Mouse (Mus musculus) heart, postnatal 0 days (tissue): ENCODE results near the gene Gm21258. TPM values are rescaled to one million over a fixed set of nuclear protein-coding genes. Genes with fewer than 3 reads are reported as not detected.
"Not testable (repeated sequence)": the region's sequence is repeated elsewhere in the genome, so short reads cannot be mapped to it uniquely, and the experiment has no call there.

Experiments used
- ATAC-seq: fragments of 200-750 bp; cut with Nextera tagmentation; 2 replicates; pipeline ENCODE4 v1.8.0; 2017; ENCODE audit warnings: low read depth, moderate number of reproducible peaks, moderate library complexity; ENCODE audit not compliant: insufficient read depth
- DNase-seq: peaks from one replicate; pipeline ENCODE4 v3.0.0-alpha.2; 2016; ENCODE audit warnings: low spot score
- H3K27ac ChIP-seq: fragments of 300-500 bp; sonication (generic); 2 replicates; pipeline ENCODE4 v1.5.1; 2014; ENCODE audit warnings: low read depth, mild to moderate bottlenecking
- H3K27me3 ChIP-seq: fragments of 300-500 bp; sonication (generic); 2 replicates; pipeline ENCODE4 v1.6.1; 2014; ENCODE audit warnings: low read length, mixed read lengths; ENCODE audit not compliant: control insufficient read depth, insufficient read depth
- H3K36me3 ChIP-seq: fragments of 300-500 bp; sonication (generic); replicated peaks from 2 replicates; pipeline ENCODE4 v1.6.1; 2014; ENCODE audit warnings: low read length, mixed read lengths; ENCODE audit not compliant: control insufficient read depth, insufficient read depth
- H3K4me1 ChIP-seq: fragments of 300-500 bp; sonication (generic); 2 replicates; pipeline ENCODE4 v1.6.1; 2014; ENCODE audit warnings: antibody characterized with exemption; ENCODE audit not compliant: control insufficient read depth, insufficient read depth
- H3K4me2 ChIP-seq: fragments of 300-500 bp; sonication (generic); 2 replicates; pipeline ENCODE4 v1.6.1; 2014; ENCODE audit warnings: low read depth, mild to moderate bottlenecking, low read length, moderate library complexity
- H3K4me3 ChIP-seq: fragments of 300-500 bp; sonication (generic); 2 replicates; pipeline ENCODE4 v1.5.1; 2014; ENCODE audit warnings: low read depth, low read length
- H3K9ac ChIP-seq: fragments of 300-500 bp; sonication (generic); replicated peaks from 2 replicates; pipeline ENCODE4 v1.6.1; 2014; ENCODE audit warnings: low read depth, low read length, mixed read lengths
- H3K9me3 ChIP-seq: fragments of 300-500 bp; sonication (generic); replicated peaks from 2 replicates; pipeline ENCODE4 v1.6.1; 2016; ENCODE audit warnings: low read length; ENCODE audit not compliant: control insufficient read depth
- WGBS: fragments of 180-500 bp; shearing (Covaris S2); extraction: QIAGEN DNeasy Blood & Tissue Kit; methylation state at CpG from one replicate; pipeline ENCODE4 v1.1.7; 2014; 5-methylcytosine and 5-hydroxymethylcytosine counted together
- polyA plus RNA-seq: library from polyadenylated mRNA; unstranded; fragments of >200 nt; fragmentation: Nextera tagmentation; extraction: Ambion mirVana; gene quantifications from 2 replicates; pipeline ENCODE4 v1.2.1, GENCODE M21; 2015
- total RNA-seq: library from RNA; depleted of rRNA; stranded (reverse); fragments of >200 nt; gene quantifications from 2 replicates; pipeline ENCODE4 v1.2.3, GENCODE M21; 2014; ENCODE audit warnings: low replicate concordance; rRNA removed

Gm21258 gene
- total RNA-seq (not detected in 2 replicates), polyA plus RNA-seq (not detected in 2 replicates)

DNA sequence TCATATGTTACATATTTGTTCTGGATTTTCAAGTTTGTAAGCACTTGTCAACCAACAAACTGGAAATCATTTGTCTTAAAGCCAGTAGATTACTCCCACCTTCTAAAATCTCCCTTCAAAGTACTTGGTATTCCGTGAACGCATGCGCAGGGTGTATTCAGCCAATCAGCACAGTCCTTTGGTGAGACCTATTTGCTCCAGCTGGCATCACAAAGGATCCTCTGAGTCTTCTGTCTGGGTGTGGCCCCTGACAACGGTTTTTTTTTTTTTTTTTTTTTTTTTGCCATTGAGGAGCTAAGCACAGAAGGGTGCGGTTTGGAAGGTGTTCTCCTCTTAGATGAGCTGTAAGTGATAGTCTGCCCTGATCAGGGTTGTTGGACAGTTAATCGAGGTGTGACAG, at the start of gene Gm21258:
Gene Gm21258, plus strand, starts transcription at position 301 of the 400 bp plus-strand sequence.
- not testable (repeated sequence) for H3K4me1 ChIP-seq, H3K27me3 ChIP-seq, H3K4me2 ChIP-seq, H3K27ac ChIP-seq, H3K9me3 ChIP-seq, H3K9ac ChIP-seq, H3K36me3 ChIP-seq, H3K4me3 ChIP-seq, ATAC-seq, DNase-seq
- WGBS: no CpG with 5 or more reads among the region's 6 CpGs
